Mouse (Mus musculus): ENCODE results near the gene Fbxw8. TPM values are rescaled to one million over a fixed set of nuclear protein-coding genes. Genes with fewer than 3 reads are reported as not detected.

Fbxw8 gene
- polyA plus RNA-seq, 2 experiments, result 27.9 to 55.2 TPM

DNA sequence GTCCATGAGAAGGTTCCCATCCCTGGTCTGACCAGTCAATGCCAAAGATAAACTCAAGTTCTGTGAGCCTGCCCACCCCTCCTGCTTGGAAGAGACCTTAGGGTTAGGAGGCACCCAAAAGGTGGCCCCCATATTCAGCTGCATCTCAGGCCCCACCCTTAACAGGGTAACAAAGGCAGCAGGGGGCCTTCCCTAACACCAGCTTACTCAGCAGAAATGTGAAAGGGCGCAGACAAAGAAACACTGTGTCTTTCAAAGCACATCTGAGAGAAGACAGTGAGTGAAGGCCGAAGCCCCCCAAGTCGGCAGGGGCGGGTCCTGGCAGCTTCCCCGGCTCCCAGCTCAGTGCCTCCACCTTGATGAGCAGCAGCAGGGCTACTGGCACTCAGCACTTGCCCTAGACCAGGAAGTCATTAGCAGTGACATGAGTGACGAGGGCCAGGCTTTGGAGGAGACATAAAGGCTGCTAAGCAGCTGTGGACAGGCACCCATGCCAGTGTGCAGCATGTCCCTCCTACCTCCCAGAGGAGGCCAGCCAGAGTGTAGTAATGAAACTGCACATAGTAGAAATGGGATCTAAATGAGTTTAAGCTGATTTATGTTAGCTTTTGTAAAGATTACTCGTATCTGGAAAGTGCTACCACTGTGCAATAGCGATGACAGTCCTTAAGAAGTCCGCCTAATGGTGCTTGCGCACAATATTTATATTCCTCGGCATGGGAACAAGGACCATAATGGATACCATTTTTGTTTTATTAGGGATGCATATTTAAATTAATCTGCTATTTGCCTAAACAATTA lies 56.0 kb downstream of the Fbxw8 start:
- H3K9me3 ChIP-seq (ENCODE audit: control insufficient read depth, low read length), result no peaks in the 10 kb centered on the region
- H3K27ac ChIP-seq (replicated peaks; ENCODE audit: low read depth, low read length), result no peak overlapping the region
- no peak for ATAC-seq (ENCODE audit: low FRiP score, low read depth)
- no peak overlapping the region for H3K9ac ChIP-seq (ENCODE audit: low read depth, low read length, severe bottlenecking)
- no peaks in the 10 kb centered on the region for H3K4me1 ChIP-seq (ENCODE audit: control insufficient read depth, insufficient read depth, low read length)
- H3K4me3 ChIP-seq (replicated peaks; ENCODE audit: low read length), result no peak overlapping the region
- 53% methylated on average over 11 of the region's 11 CpGs for WGBS
- no peak for TF ChIP-seq POLR2A (IDR thresholded peaks at IDR 0.05; ENCODE audit: borderline replicate concordance, extremely low read depth, insufficient read depth, insufficient read length)
- H3K4me2 ChIP-seq (replicated peaks; ENCODE audit: low read depth, low read length, severe bottlenecking), result no peak overlapping the region
- H3K27me3 ChIP-seq (ENCODE audit: control insufficient read depth, insufficient read depth, low read length), result no peaks in the 10 kb centered on the region
- H3K36me3 ChIP-seq (ENCODE audit: control insufficient read depth, insufficient read depth, low read length), result peaks cover 31% of the 10 kb centered on the region
- DNase-seq (ENCODE audit: low spot score), result no peak

DNA sequence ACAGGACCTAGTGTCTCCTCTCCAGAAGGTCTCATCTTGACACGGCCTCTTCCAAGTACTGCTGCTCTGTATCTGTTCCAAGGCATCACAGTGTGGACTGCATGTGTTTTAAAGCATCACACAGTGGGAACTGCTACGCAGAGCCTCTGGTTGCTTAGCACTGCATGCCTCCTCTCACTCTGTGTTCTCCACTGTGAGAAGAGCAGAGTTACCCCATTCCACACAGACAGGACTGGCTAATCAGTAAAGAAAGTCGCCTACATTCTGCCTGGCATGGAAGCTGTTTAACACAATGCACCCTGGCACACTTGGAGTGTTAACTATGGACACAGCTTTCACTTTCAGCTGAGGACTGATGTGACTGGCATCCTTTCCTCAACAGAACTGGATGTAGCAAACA lies 58.9 kb downstream of the Fbxw8 start:
- Histone ChIP-seq H3K4me2 (replicated peaks; ENCODE audit: low read depth, low read length, severe bottlenecking) (no peak overlapping the region), H3K4me3 (replicated peaks; ENCODE audit: low read length) (no peak overlapping the region), H3K27ac (replicated peaks; ENCODE audit: low read depth, low read length) (no peak overlapping the region), H3K9ac (ENCODE audit: low read depth, low read length, severe bottlenecking) (no peak overlapping the region), H3K9me3 (ENCODE audit: control insufficient read depth, low read length) (no peaks in the 10 kb centered on the region), H3K36me3 (ENCODE audit: control insufficient read depth, insufficient read depth, low read length) (peaks cover 52% of the 10 kb centered on the region), H3K27me3 (ENCODE audit: control insufficient read depth, insufficient read depth, low read length) (no peaks in the 10 kb centered on the region), H3K4me1 (ENCODE audit: control insufficient read depth, insufficient read depth, low read length) (no peaks in the 10 kb centered on the region)
- DNase-seq (ENCODE audit: low spot score) (no peak), ATAC-seq (ENCODE audit: low FRiP score, low read depth) (no peak)
- TF ChIP-seq POLR2A (IDR thresholded peaks at IDR 0.05; ENCODE audit: borderline replicate concordance, extremely low read depth, insufficient read depth, insufficient read length), result no peak
- 87% methylated on average over 3 of the region's 3 CpGs for WGBS

- Histone ChIP-seq H3K27ac (replicated peaks; ENCODE audit: low read depth, low read length) (no peak overlapping the region), H3K4me3 (replicated peaks; ENCODE audit: low read length) (no peak overlapping the region), H3K4me1 (ENCODE audit: control insufficient read depth, insufficient read depth, low read length) (no peaks in the 10 kb centered on the region), H3K27me3 (ENCODE audit: control insufficient read depth, insufficient read depth, low read length) (no peaks in the 10 kb centered on the region), H3K36me3 (ENCODE audit: control insufficient read depth, insufficient read depth, low read length) (peaks cover 57% of the 10 kb centered on the region), H3K9ac (ENCODE audit: low read depth, low read length, severe bottlenecking) (no peak overlapping the region), H3K4me2 (replicated peaks; ENCODE audit: low read depth, low read length, severe bottlenecking) (no peak overlapping the region), H3K9me3 (ENCODE audit: control insufficient read depth, low read length) (no peaks in the 10 kb centered on the region)
- no peak for TF ChIP-seq POLR2A (IDR thresholded peaks at IDR 0.05; ENCODE audit: borderline replicate concordance, extremely low read depth, insufficient read depth, insufficient read length)
- ATAC-seq (ENCODE audit: low FRiP score, low read depth), result no peak
- 86% methylated on average over 4 of the region's 4 CpGs for WGBS
- DNase-seq (ENCODE audit: low spot score), result no peak
These were observed 59.4 kb downstream of the Fbxw8 start for GRCm38 (mm10) chr5:118095849-118096248.

- ATAC-seq (ENCODE audit: low FRiP score, low read depth) (no peak), DNase-seq (ENCODE audit: low spot score) (no peak)
- H3K4me3 ChIP-seq (replicated peaks; ENCODE audit: low read length), result no peak overlapping the region
- H3K9ac ChIP-seq (ENCODE audit: low read depth, low read length, severe bottlenecking), result no peak overlapping the region
- no peak overlapping the region for H3K4me2 ChIP-seq (replicated peaks; ENCODE audit: low read depth, low read length, severe bottlenecking)
- TF ChIP-seq POLR2A (IDR thresholded peaks at IDR 0.05; ENCODE audit: borderline replicate concordance, extremely low read depth, insufficient read depth, insufficient read length), result no peak
- 93% methylated on average over 11 of the region's 11 CpGs for WGBS
- H3K4me1 ChIP-seq (ENCODE audit: control insufficient read depth, insufficient read depth, low read length), result no peaks in the 10 kb centered on the region
- H3K27me3 ChIP-seq (ENCODE audit: control insufficient read depth, insufficient read depth, low read length), result no peaks in the 10 kb centered on the region
- H3K9me3 ChIP-seq (ENCODE audit: control insufficient read depth, low read length), result no peaks in the 10 kb centered on the region
- H3K36me3 ChIP-seq (ENCODE audit: control insufficient read depth, insufficient read depth, low read length), result peaks cover 61% of the 10 kb centered on the region
- H3K27ac ChIP-seq (replicated peaks; ENCODE audit: low read depth, low read length), result no peak overlapping the region
These were observed 59.8 kb downstream of the Fbxw8 start for GRCm38 (mm10) chr5:118095433-118095832.

DNA sequence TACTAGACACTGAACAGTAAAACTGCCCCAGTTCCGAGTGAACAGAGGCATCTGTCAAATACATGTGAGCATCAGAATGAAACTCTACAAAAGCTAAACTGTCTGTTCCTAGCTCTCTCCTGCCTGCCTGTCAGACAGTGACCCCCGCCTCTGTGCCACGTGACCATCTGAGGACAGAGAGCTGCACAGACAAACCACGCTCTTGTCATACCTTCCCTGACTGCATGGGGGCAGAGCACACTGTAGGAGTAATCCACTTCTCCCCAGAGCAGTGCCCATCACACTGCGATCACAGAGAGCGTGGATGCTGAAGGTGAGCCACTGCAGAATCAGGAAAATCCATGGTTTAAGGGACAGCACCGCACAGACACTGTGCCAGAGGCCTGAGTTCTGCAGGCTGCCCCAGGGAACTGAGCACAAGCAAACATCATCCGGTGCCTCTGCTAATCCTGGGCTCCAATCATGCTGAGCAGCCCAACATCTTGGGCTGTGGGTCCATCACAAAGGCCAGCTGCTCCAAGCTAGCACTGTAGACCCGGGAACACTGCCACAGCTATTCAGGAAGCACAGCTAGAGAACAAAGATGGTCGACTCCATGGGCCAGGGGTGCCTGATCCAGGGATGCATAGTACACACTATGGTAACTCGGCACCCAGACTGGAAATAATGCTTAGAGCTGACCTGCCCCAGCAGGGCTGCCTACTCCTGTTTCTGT lies 61.8 kb downstream of the Fbxw8 start:
- H3K27ac ChIP-seq (replicated peaks; ENCODE audit: low read depth, low read length), result no peak overlapping the region
- no peak overlapping the region for H3K4me3 ChIP-seq (replicated peaks; ENCODE audit: low read length)
- ATAC-seq (ENCODE audit: low FRiP score, low read depth), result no peak
- no peak overlapping the region for H3K4me2 ChIP-seq (replicated peaks; ENCODE audit: low read depth, low read length, severe bottlenecking)
- no peaks in the 10 kb centered on the region for H3K4me1 ChIP-seq (ENCODE audit: control insufficient read depth, insufficient read depth, low read length)
- no peaks in the 10 kb centered on the region for H3K27me3 ChIP-seq (ENCODE audit: control insufficient read depth, insufficient read depth, low read length)
- peaks cover 67% of the 10 kb centered on the region for H3K36me3 ChIP-seq (ENCODE audit: control insufficient read depth, insufficient read depth, low read length)
- TF ChIP-seq POLR2A (IDR thresholded peaks at IDR 0.05; ENCODE audit: borderline replicate concordance, extremely low read depth, insufficient read depth, insufficient read length), result no peak
- no peaks in the 10 kb centered on the region for H3K9me3 ChIP-seq (ENCODE audit: control insufficient read depth, low read length)
- DNase-seq (ENCODE audit: low spot score), result no peak
- 79% methylated on average over 11 of the region's 11 CpGs for WGBS
- no peak overlapping the region for H3K9ac ChIP-seq (ENCODE audit: low read depth, low read length, severe bottlenecking)
